Mouse (Mus musculus): ENCODE results near the gene Chd2.

The Chd2 gene

DNA sequence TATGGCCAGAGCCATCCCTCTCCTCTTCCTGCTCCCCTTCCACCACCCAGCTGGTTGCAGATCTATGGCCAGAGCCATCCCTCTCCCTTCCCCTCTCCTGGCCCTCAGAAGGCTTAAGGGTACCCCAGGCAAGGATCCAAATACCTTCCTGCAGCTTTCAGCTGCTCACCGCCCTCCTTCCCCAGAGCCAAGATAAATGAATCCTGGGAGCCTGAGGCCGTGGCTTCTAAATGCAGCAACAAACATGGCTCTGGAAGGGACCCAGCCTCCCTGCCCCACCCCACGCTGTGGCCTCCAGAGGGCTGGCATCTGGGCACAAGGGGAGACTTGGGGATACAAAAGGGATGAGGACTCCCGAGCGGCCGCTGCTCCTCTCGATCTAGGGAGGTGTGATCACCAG lies 129.2 kb downstream of the Chd2 start:
- in situ Hi-C loops (cut with MboI, MseI) = no loop called here

DNA sequence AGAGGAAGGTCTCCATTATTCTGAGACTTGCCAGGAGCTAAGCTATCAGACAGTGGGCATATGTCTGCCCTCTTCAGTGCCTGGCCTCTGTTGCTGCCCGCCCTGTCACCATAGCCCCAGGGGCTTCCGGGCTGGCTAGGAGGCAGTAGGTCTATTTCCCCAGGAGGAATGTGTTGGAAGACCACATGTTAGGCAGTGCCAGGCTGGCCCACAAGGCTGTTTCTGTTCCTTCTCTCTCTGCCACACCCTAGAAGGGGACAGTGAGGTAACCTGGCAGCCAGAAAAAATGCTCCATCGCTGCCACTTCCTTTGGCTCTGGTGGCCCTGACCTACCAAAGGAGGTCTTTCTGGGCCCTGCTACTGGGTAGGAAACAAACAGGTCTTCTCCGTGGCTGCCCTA lies 129.6 kb downstream of the Chd2 start:
- in situ Hi-C loops (cut with MboI, MseI) = no loop called here

- in situ Hi-C loops (cut with MboI, MseI) = no loop called here
These were observed 130.1 kb downstream of the Chd2 start for GRCm38 (mm10) chr7:73411523-73411922.

DNA sequence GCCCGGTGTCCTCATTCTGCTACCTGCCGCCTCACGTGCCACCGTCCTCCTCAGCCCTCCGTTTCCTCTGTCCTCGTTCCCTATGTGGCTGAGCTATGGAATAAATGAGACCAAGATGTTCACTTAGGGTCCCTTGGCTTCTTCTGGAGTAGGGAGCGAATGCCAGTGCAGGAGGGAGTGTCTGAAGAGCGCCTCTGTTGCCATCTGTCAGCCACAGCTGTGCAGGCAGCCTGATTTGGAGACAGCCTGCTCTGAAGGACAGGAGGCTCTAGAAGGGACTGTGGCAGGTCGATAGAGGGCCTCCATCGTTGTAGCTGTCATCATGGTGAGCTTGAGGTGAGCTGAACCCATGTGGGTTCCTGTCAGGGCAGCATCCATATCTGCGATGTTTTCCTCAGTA lies 136.1 kb downstream of the Chd2 start:
- in situ Hi-C loops (cut with MboI, MseI) = no loop called here

GRCm38 (mm10) chr7:73403538-73403937 lies 138.1 kb downstream of the Chd2 start:
- in situ Hi-C loops (cut with MboI, MseI) = no loop called here

DNA sequence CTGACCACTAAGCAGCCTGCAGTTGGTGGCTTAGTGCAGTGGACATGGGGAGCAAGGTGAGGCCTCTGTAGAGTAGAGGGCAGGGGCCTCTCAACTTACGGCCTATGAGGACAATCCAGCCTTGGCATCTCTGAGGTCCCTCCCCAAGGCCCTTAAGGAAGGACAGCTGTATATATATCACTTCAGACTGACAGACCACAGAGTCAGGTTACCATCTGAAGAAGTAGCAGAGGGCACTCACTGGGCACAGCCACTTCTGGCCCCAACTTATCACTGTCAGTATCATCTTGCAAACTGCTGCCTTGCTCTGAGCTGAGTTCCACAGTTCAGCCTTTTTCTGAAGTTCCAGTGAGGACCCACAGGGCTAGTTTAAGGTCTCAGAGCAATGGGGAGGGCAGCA lies 139.0 kb downstream of the Chd2 start:
- in situ Hi-C loops (cut with MboI, MseI) = no loop called here

GRCm38 (mm10) chr7:73402106-73402505 lies 139.5 kb downstream of the Chd2 start:
- in situ Hi-C loops (cut with MboI, MseI) = no loop called here

DNA sequence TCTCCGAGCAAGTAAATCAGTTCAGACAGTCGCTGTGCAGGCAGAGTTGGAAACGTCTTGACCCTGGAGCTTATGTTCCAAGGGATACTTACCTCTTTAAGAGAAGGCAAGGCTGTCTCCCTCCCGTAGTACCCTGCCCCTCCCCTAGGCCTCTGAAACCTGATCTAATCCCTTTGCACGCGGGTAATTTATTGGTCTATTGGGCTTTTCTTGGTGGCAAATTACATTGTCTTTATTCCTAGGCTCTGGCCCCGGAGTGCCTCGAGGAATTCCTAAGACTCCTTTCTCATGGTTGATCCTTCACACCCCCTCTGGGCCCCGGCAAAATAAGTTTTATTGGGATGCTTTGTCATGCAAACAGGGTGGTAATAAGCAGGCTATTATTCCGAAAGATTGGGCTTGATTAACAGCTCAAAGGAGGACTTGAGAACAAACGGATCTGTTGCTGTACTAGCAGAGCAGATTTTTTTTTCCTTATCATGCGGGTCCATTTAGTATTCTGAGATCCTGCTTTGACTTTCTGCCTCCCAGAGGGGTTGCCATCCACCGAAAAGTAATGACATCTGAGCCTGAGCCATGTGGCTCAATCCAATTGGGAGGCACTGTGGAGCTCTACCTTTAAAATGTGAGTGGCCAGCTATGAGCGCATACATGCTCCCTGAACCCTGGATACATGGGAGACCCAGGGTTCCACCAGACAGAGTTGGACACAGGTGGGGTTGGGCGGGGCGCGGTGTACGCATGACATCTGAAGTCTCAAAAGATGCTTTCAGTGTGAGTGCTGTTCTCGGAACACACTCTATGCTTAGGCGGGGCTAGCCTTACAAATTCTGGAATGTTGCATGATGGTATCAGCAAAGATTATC lies 141.3 kb downstream of the Chd2 start:
- in situ Hi-C loops (cut with MboI, MseI) = no loop called here

- in situ Hi-C loops (cut with MboI, MseI) = loop anchor here (5.0 to 25.0 kb wide), 2 partner anchors 1002 to 1162 kb away; no protein-coding TSS in a partner anchor
These were observed 142.1 kb downstream of the Chd2 start for GRCm38 (mm10) chr7:73399501-73400044.

- in situ Hi-C loops (cut with MboI, MseI) = loop anchor here (5.0 to 25.0 kb wide), 2 partner anchors 1002 to 1162 kb away; no protein-coding TSS in a partner anchor
These were observed 142.7 kb downstream of the Chd2 start for GRCm38 (mm10) chr7:73398806-73399442.

- in situ Hi-C loops (cut with MboI, MseI) = loop anchor here (5.0 to 25.0 kb wide), 2 partner anchors 1001 to 1161 kb away; no protein-coding TSS in a partner anchor
These were observed 143.3 kb downstream of the Chd2 start for GRCm38 (mm10) chr7:73398319-73398718.

DNA sequence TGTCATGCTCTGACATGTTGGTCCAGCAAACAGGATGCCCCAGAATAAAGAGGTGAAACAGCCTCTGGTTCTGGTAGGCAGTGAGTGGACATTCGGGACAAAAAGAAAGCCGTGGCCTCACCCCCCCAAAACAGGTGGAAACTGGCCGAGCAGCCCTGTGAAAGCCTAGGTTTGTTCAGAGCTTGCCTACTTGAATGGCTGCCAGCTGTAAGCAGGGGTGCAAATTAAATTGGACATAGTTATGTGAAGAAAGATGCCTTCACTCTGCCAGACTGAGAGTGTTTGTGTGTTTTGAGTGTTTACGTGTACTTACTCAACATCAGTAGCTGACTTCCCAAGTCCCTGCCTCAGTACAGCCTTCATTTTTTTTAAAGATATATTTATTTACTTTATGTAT lies 147.6 kb downstream of the Chd2 start:
- in situ Hi-C loops (cut with MboI, MseI) = loop anchor here (25.0 kb wide), 1 partner anchor 1157 kb away; no protein-coding TSS in a partner anchor

DNA sequence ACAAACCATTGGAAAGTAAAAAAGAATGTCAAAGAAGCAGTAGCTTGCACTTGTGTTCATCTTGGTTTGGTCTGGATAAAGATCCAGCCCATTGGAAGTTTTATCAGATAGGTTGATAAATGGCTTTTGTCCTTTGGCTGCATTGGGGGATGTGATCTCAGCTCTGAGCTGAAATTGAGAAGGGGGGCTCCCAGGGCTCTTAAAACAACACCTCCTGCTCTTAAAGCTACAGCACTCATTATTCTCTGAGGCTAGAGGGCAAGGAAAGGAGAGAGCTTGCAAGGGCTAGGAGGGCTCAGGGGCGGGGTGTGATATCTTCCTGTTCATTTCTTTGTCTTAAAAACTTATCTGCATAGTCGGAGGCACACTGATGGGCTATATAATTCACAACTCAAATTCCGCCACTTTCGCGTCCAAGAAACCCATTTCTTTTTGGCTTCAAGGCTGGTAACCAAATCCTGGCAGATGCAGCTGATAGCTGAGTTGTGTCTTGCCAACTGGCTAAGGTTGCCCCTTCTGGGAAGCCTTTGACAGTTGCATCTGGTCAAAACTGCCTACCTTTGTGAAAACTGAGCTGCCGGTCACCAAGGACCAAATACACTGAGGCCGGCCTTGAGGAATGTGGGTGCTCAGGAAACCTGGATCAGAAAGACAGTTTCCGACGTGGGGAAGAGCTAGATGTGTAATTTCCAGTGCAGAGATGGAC lies 148.2 kb downstream of the Chd2 start:
- in situ Hi-C loops (cut with MboI, MseI) = loop anchor here (25.0 kb wide), 1 partner anchor 1156 kb away; no protein-coding TSS in a partner anchor

DNA sequence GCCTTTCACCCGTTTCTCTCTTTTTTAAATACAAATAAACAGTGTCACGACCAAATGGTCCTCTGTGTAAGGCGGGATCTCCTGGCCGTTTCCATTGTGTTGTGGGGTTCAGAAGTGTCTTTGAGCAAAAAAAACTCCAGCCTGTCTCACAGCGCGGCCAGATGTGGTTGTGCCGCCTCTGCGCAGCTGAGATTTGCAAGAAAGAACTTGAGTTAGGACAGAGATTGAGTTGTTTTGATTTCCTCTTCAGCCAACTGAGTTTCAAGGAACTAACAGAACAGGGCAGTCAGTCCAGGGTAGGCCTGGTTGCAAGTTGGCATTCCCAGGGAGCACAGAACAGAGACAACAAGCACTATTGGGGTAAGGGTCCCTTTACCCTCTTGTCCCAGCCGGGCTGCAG lies 149.3 kb downstream of the Chd2 start:
- in situ Hi-C loops (cut with MboI, MseI) = loop anchor here (25.0 kb wide), 1 partner anchor 1155 kb away; no protein-coding TSS in a partner anchor

- in situ Hi-C loops (cut with MboI, MseI) = loop anchor here (25.0 kb wide), 1 partner anchor 1154 kb away; no protein-coding TSS in a partner anchor
These were observed 149.9 kb downstream of the Chd2 start for GRCm38 (mm10) chr7:73391518-73392321.

DNA sequence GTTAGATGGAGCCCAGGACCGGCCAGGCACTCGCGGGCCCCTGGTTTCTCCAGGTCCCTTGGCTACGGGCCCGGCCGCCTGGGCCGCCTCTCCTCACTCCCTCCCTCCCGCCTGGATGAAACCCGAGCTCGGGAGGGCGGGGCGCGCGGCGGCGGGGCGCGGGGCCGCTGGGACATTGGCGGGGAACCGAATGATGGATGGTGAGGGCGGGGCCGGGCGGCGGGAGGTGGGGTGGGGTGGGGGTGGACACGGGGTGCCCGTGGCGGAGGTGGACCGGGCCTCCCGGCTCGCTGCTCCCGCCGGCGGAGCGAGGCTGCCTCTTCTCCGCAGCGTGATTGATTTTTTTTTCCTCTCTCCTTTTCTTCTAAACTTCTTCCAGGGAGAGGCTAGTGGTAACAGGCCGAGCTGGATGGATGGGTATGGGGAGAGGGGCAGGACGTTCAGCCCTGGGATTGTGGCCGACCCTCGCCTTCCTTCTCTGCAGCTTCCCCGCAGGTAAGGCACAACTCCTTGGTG lies 150.6 kb downstream of the Chd2 start:
- in situ Hi-C loops (cut with MboI, MseI) = loop anchor here (25.0 kb wide), 1 partner anchor 1154 kb away; no protein-coding TSS in a partner anchor

DNA sequence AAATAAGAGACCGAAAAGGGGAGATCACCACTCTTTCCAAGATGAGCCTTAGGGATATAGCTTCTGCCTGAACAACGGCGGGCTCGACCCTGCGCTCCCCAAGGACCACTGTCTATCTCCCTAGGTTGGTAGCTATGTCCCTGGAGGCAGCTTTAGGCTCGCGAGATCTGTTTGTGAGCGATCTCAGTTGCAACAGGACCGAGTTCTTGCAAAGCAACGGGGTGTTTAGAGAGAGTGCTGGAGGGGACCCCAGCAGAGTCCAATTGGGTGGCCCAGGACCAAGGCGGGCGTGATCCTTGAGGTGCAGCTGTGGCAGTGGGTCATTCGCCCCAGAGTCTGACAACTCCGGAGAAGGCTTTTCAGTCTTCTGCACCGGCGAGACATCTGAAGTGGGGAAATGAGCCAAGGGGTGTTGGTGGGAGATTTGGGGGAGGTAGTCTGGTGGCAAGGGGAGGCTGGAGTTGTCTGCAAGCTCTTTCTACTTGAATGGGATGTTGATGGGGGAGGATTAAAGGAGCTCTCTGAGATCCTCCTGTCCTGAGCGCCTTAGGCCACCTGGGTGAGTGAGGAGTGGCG lies 151.1 kb downstream of the Chd2 start:
- in situ Hi-C loops (cut with MboI, MseI) = loop anchor here (25.0 kb wide), 1 partner anchor 1153 kb away; no protein-coding TSS in a partner anchor

DNA sequence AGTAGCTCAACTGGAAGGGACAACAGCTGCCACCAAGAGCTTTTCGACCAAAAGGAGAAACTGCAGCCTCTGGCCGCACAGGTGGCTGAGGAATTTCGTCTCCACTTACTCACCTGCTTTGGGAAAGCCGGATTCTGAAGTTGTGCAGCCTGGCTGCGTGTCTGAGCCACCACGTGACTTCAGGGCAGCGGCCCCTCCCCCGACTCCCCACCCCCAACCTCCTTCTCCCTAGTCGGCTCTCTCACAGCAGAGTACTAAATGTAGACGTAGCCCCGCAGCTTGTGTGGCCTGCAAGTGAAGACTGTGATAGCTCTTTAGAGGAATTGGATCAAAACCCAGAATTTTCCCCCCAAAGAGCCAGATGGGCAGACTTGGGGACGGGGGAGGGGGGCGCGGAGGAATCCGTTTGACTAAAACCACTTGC lies 151.7 kb downstream of the Chd2 start:
- in situ Hi-C loops (cut with MboI, MseI) = loop anchor here (25.0 kb wide), 1 partner anchor 1153 kb away; no protein-coding TSS in a partner anchor

GRCm38 (mm10) chr7:73389419-73389818 lies 152.2 kb downstream of the Chd2 start:
- in situ Hi-C loops (cut with MboI, MseI) = loop anchor here (25.0 kb wide), 1 partner anchor 1152 kb away; no protein-coding TSS in a partner anchor

- in situ Hi-C loops (cut with MboI, MseI) = loop anchor here (25.0 kb wide), 1 partner anchor 1152 kb away; no protein-coding TSS in a partner anchor
These were observed 152.8 kb downstream of the Chd2 start for GRCm38 (mm10) chr7:73388866-73389265.
